Mouse (Mus musculus) brain, embryonic 18.5 days (tissue): ENCODE results near the gene Fsd1.

Source experiments
- DNase-seq: peaks from one replicate; pipeline ENCODE4 v3.0.0-alpha.2; 2012; ENCODE audit warnings: low read depth, low spot score

Fsd1 gene

GRCm38 (mm10) chr17:55961631-55962030, 24.7 kb upstream of the Fsd1 start:
- DNase-seq = no peak

- DNase-seq = no peak
Observed at GRCm38 (mm10) chr17:55963171-55963570, 23.1 kb upstream of the Fsd1 start.

- no peak for DNase-seq
Observed at GRCm38 (mm10) chr17:55964496-55964895, 21.8 kb upstream of the Fsd1 start.

- DNase-seq = no peak
Observed at GRCm38 (mm10) chr17:55964996-55965395, 21.3 kb upstream of the Fsd1 start.

- DNase-seq = no peak
Observed at GRCm38 (mm10) chr17:55967186-55967585, 19.1 kb upstream of the Fsd1 start.

GRCm38 (mm10) chr17:55968210-55968609, 18.1 kb upstream of the Fsd1 start:
- DNase-seq = no peak

GRCm38 (mm10) chr17:55969560-55969959, 16.7 kb upstream of the Fsd1 start:
- DNase-seq = peak; percentile 47

- DNase-seq = no peak
Observed at GRCm38 (mm10) chr17:55969966-55970891, 16.1 kb upstream of the Fsd1 start, which contains the start of gene Shd. Gene Shd, plus strand, starts transcription at chr17:55970467.

GRCm38 (mm10) chr17:55971453-55971852, 14.9 kb upstream of the Fsd1 start:
- no peak for DNase-seq

GRCm38 (mm10) chr17:55976255-55976862, 9.9 kb upstream of the Fsd1 start:
- DNase-seq = no peak

GRCm38 (mm10) chr17:55977301-55977700, 9.0 kb upstream of the Fsd1 start:
- no peak for DNase-seq

GRCm38 (mm10) chr17:55990278-55990898, 4.1 kb downstream of the Fsd1 start:
- no peak for DNase-seq

- no peak for DNase-seq
Observed at GRCm38 (mm10) chr17:55996007-55996406, 9.7 kb downstream of the Fsd1 start.

GRCm38 (mm10) chr17:55999794-56000499, 13.6 kb downstream of the Fsd1 start:
- DNase-seq = no peak

- no peak for DNase-seq
Observed at GRCm38 (mm10) chr17:56003000-56003399, 16.7 kb downstream of the Fsd1 start.

GRCm38 (mm10) chr17:56005415-56006061, 19.2 kb downstream of the Fsd1 start, which contains the start of the genes Stap2 and Mpnd:
Gene Stap2, minus strand, starts transcription at chr17:56005584.
Gene Mpnd, plus strand, starts transcription at chr17:56005711.
- DNase-seq = no peak

- no peak for DNase-seq
Observed at GRCm38 (mm10) chr17:56006956-56007355, 20.6 kb downstream of the Fsd1 start.

- no peak for DNase-seq
Observed at GRCm38 (mm10) chr17:56007444-56008355, 21.4 kb downstream of the Fsd1 start.

- peak; percentile 98 for DNase-seq
Observed at GRCm38 (mm10) chr17:56008356-56009087, 22.2 kb downstream of the Fsd1 start.
